Mouse (Mus musculus): Measurements from ENCODE around the gene Meis1. TPM values are rescaled to one million over a fixed set of nuclear protein-coding genes. Genes with fewer than 3 reads are reported as not detected.
A peak's percentile ranks its signal among the peaks of the same experiment; 100 is the strongest.

Gene Meis1
- polyA plus RNA-seq, 1 experiment from 2014 or later = 29.4 TPM

DNA sequence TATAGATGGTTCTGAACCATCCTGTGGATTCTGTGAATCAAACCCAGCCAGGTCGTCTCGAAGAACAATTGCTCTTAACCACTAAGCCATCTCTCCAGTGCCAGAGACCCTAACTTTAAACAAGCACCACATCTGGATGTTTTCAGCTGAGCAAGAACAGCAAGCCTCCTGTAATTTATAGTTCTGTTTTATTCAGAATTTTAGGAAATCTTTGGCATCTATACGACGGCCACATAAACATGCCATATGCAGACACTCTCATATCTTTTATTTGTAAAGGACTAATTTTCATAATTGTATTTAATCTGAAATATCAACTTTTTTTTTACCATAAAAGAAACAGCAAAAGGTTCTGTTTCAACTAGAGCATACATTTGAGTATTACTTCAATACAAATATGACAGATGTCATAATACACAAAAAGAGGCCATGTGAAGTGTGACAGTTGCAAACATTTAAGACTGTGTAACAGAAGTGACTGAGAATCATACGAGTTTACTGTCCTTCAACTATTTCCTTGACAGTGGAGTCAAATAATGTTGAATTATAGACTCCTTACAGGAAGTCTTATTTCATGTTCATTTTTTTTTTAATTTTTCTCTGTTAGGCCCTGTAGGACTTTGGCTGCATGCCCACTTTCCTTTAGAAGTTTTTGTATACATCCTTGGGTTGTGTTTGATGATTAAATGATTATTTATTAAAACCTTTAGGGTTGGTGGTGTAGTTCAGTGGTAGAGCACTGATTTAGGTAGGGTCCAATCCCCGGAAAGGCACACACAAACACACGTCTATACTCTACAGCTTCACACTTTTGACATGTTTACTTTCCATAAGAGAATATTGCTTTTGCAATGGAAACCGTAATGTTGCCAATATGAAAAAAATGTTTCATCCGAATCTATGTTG, 13.5 kb downstream of the Meis1 start:
- no peak for ATAC-seq (replicated peaks)
- Histone ChIP-seq H3K4me3 (no peak overlapping the region), H3K36me3 (no peaks in the 10 kb centered on the region), H3K27me3 (peaks cover 19% of the 10 kb centered on the region; the same call in 1 of the 2 replicates), H3K4me1 (peaks cover 13% of the 10 kb centered on the region), H3K4me2 (replicated peaks) (no peak overlapping the region), H3K27ac (replicated peaks) (no peak overlapping the region), H3K9me3 (no peaks in the 10 kb centered on the region), H3K9ac (replicated peaks) (no peak overlapping the region)
- 86% methylated on average over 9 of the region's 9 CpGs for WGBS

DNA sequence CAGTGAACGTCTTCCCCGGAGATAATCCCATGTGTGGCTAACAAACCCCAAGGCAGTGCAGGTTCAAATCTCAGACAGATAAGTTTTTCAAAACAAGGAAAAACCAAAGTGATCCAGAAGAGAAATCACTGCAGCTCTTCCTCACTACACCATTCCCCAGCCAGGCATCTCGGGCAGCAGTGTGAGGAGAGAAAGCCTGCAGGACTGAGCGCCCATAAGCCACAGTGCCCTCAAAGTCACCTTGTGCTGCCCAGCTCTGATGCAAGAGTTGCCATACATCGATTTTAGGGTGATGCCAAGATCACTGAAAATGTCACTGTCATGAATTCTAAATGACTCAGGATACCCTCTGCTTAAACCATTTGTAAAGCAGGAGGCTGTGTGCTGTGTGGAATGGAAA, 15.7 kb downstream of the Meis1 start:
- Histone ChIP-seq H3K4me2 (replicated peaks) (no peak overlapping the region), H3K4me1 (peaks cover 8% of the 10 kb centered on the region), H3K36me3 (no peaks in the 10 kb centered on the region), H3K9me3 (no peaks in the 10 kb centered on the region), H3K9ac (replicated peaks) (no peak overlapping the region), H3K4me3 (no peak overlapping the region), H3K27me3 (peaks cover 9% of the 10 kb centered on the region; the same call in 1 of the 2 replicates), H3K27ac (replicated peaks) (no peak overlapping the region)
- WGBS = 46% methylated on average over 5 of the region's 5 CpGs
- no peak for ATAC-seq (replicated peaks)

DNA sequence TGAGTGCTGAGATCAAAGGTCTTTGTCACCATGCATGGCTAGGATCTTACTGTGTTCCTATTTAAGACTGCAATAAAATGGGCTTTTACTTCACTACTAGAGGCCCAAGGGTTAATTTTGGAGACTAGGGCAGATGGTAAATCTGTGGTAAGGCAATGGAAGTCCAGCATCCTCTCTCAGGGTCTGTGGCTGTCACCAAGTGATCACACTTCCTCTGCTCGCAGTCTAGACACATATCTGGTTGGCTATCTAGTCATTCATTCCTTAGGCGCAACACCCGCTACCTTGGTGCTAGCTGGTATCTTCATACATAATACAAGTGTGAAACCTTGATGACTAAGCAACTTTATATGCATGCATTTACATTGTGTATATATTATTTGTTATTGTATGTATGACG, 22.0 kb downstream of the Meis1 start:
- Histone ChIP-seq H3K4me2 (replicated peaks) (no peak overlapping the region), H3K27me3 (no peaks in the 10 kb centered on the region), H3K9me3 (no peaks in the 10 kb centered on the region), H3K9ac (replicated peaks) (no peak overlapping the region), H3K36me3 (peaks cover 6% of the 10 kb centered on the region; the same call in 1 of the 2 replicates), H3K27ac (replicated peaks) (no peak overlapping the region), H3K4me3 (no peak overlapping the region), H3K4me1 (no peaks in the 10 kb centered on the region)
- 94% methylated on average over 4 of the region's 4 CpGs for WGBS
- ATAC-seq (replicated peaks) = no peak

DNA sequence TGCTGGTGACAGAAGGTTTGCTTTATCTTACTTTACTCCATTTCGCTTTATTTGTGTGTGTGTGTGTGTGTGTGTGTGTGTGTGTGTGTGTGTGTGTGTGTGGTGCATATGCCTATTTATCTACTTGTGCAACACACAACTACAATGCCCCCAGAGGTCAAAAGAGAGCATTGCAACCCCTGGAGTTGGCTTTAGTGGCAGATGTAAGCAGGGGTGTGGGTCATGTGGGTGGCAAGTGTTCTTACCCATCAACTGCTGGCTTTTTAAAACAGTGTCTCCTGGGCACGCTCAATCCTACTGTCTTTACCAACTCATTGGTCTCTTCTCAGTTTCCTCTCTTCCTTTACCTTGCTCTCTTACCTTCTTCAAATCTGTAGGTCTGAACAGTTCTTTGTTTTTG, 22.5 kb downstream of the Meis1 start:
- H3K9me3 ChIP-seq = no peaks in the 10 kb centered on the region
- H3K4me2 ChIP-seq (replicated peaks) = no peak overlapping the region
- ATAC-seq (replicated peaks) = no peak
- H3K27ac ChIP-seq (replicated peaks) = no peak overlapping the region
- WGBS = 89% methylated on average over 2 of the region's 2 CpGs
- H3K27me3 ChIP-seq = no peaks in the 10 kb centered on the region
- H3K9ac ChIP-seq (replicated peaks) = no peak overlapping the region
- H3K36me3 ChIP-seq = peaks cover 6% of the 10 kb centered on the region; the same call in 1 of the 2 replicates
- H3K4me3 ChIP-seq = no peak overlapping the region
- peaks cover under 1% of the 10 kb centered on the region; the same call in 1 of the 2 replicates for H3K4me1 ChIP-seq

DNA sequence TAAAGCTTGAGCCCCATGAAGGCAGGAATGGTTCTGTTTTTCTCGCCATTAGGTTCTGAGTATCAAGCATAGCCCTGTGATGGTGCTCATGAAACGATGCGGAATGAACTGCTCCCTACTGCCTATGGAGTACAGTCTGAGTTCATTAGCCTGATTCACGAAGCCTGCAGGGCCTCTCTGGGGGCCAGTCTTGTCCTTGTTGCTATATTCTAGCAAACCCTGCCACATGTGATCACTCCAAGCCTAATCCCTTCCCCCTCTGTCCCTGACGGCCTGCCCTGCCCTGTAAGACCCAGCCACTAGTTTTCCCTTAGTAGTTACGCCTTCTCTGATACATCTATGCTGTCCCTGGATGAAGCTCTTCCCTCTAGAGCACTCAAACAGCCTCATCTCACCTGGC, 26.0 kb downstream of the Meis1 start:
- ATAC-seq (replicated peaks) = no peak
- Histone ChIP-seq H3K36me3 (peaks cover 7% of the 10 kb centered on the region; the same call in 1 of the 2 replicates), H3K4me2 (replicated peaks) (no peak overlapping the region), H3K27me3 (no peaks in the 10 kb centered on the region), H3K4me1 (peaks cover 25% of the 10 kb centered on the region), H3K9ac (replicated peaks) (no peak overlapping the region), H3K9me3 (no peaks in the 10 kb centered on the region), H3K4me3 (no peak overlapping the region), H3K27ac (replicated peaks) (no peak overlapping the region)
- WGBS = 66% methylated on average over 6 of the region's 6 CpGs

DNA sequence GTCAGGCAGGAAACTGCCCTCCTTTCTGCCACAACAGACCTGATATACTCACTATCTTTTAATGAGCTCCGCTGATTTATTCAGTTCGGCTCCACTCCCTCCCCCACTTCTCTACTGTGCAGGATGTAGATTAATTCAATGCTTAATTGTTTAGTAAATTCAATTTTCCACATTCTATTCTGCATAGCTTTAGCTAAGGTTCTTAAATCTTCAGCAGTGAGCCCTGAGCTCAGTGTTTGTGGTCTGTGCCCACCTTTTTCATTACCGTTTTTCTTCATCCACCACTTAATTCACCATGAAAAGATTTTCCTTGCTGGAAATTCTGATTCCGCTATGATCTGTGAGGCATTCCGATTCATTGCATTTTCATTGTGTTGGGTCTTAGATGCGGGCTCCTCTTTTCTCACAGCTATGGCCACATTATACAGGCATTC, 28.5 kb downstream of the Meis1 start:
- ATAC-seq (replicated peaks) = peak; percentile 74
- no peaks in the 10 kb centered on the region for H3K9me3 ChIP-seq
- 10% methylated on average over 6 of the region's 6 CpGs for WGBS
- H3K4me1 ChIP-seq = peaks cover 25% of the 10 kb centered on the region
- peaks cover 8% of the 10 kb centered on the region; the same call in 1 of the 2 replicates for H3K36me3 ChIP-seq
- no peak overlapping the region for H3K4me3 ChIP-seq
- H3K9ac ChIP-seq (replicated peaks) = no peak overlapping the region; the same call in 1 of the 2 replicates
- peak overlapping the region; percentile 38 for H3K27ac ChIP-seq (replicated peaks)
- peak overlapping the region; percentile 22; the same call in 1 of the 2 replicates for H3K4me2 ChIP-seq (replicated peaks)
- no peaks in the 10 kb centered on the region for H3K27me3 ChIP-seq

DNA sequence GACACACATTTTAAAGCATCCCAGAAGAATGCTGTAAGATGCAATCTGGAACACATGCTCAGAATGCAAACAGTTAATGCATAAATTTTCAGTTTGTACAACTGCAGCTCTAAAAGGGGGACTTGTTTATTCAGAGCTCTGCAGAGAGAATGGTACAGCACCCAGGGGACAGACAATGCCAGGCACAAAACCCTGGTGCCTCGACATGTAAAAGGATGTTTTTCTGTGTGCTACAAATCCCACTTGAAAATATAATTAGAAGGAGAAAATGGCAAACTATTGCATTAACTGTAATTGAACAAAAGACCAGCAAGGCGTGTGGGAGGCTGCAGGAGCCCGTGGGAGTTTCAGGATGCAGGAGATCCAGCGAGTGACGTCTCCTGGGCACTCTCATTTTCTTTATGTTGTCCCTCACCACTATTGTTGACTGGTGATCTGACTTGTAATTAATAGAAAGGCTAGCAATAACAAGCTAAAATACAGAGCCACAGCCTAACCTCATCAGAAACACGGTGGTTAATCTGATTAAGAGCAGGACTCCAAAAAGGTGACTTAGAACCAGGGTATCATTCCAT, 29.0 kb downstream of the Meis1 start:
- Histone ChIP-seq H3K27ac (replicated peaks) (peak overlapping the region; percentile 38), H3K9ac (replicated peaks) (no peak overlapping the region; the same call in 1 of the 2 replicates), H3K4me2 (replicated peaks) (peak overlapping the region; percentile 22; the same call in 1 of the 2 replicates), H3K4me3 (no peak overlapping the region), H3K4me1 (peaks cover 25% of the 10 kb centered on the region), H3K36me3 (peaks cover 8% of the 10 kb centered on the region; the same call in 1 of the 2 replicates), H3K9me3 (no peaks in the 10 kb centered on the region), H3K27me3 (no peaks in the 10 kb centered on the region)
- 5% methylated on average over 6 of the region's 6 CpGs for WGBS
- ATAC-seq (replicated peaks) = peak; percentile 50

DNA sequence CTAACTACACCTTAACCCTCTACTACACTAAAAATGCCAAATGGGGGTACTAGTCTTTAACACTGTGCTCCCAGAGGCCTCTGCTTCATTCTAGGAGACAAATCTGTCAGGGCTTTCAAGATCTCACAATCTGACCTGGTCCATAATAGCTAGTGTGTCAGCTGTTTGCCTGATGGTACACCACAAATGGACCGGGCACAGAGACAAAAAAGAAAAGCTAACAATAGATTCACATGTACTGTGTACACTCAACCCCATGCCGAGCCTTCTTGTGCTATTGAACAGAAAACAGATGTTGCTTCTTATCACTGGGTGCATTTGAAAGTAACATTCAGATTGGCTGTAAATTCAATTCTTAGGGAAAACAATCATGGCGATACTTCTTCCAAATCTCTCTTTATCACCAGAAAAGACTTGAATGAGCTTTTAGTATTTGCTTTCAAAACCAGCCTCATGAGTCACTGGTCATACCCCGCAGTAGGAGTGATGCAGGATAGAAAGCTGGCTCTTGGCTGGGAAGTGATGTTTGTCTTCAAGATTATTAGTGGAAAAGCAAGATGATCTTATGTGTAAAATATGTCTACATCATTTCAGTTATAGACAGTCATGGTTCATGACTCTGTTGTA, 30.0 kb downstream of the Meis1 start:
- H3K27me3 ChIP-seq = no peaks in the 10 kb centered on the region
- no peak overlapping the region for H3K4me2 ChIP-seq (replicated peaks)
- peaks cover 25% of the 10 kb centered on the region for H3K4me1 ChIP-seq
- H3K4me3 ChIP-seq = no peak overlapping the region
- H3K9ac ChIP-seq (replicated peaks) = no peak overlapping the region
- no peak overlapping the region for H3K27ac ChIP-seq (replicated peaks)
- 37% methylated on average over 4 of the region's 4 CpGs for WGBS
- no peaks in the 10 kb centered on the region for H3K9me3 ChIP-seq
- peaks cover 3% of the 10 kb centered on the region; the same call in 1 of the 2 replicates for H3K36me3 ChIP-seq
- ATAC-seq (replicated peaks) = no peak

DNA sequence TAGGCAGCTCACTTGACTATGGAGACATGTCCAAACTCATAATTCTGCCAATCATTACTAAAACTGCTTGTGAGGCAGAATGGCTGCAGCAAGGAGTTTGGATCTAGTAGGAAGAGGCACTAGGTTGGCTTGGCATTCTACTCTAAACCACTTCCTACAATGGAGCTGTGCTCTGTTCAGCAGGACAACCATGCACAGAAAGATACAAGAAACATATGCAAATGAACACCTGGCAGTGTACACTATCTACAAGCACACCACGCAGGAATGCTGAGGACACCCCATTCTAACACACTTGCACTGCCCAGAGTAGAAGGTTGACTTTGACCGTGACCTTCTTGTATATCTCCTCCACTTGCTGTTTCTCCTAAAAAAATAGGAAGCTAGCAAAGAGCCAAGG, 35.0 kb downstream of the Meis1 start:
- Histone ChIP-seq H3K9me3 (no peaks in the 10 kb centered on the region), H3K4me1 (peaks cover 6% of the 10 kb centered on the region), H3K4me3 (no peak overlapping the region), H3K4me2 (replicated peaks) (no peak overlapping the region), H3K27ac (replicated peaks) (no peak overlapping the region), H3K36me3 (peaks cover 3% of the 10 kb centered on the region; the same call in 1 of the 2 replicates), H3K27me3 (no peaks in the 10 kb centered on the region), H3K9ac (replicated peaks) (no peak overlapping the region)
- no peak for ATAC-seq (replicated peaks)
- WGBS = 77% methylated on average over 2 of the region's 2 CpGs

DNA sequence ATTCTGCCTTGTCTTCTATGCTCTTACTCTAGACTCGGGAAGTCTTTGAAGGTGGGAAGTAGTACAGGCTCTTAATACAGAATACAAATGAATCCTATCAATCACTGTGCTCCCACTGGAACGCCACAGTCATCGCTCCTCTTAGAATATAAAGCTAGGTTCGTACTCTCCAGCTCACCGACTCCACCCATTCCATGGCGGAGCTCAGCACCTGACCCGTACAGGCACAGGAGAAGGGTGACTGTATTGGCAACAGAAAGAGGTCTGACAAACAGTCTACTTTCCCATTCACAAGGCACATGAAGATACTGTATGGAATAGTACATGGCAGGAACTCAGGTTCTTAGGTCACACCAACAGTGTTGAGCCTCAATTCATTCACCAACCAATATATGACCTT, 35.5 kb downstream of the Meis1 start:
- no peak overlapping the region for H3K27ac ChIP-seq (replicated peaks)
- no peak overlapping the region for H3K4me3 ChIP-seq
- no peak overlapping the region for H3K4me2 ChIP-seq (replicated peaks)
- peaks cover 3% of the 10 kb centered on the region; the same call in 1 of the 2 replicates for H3K36me3 ChIP-seq
- 74% methylated on average over 7 of the region's 7 CpGs for WGBS
- H3K9me3 ChIP-seq = no peaks in the 10 kb centered on the region
- peaks cover 6% of the 10 kb centered on the region for H3K4me1 ChIP-seq
- no peaks in the 10 kb centered on the region for H3K27me3 ChIP-seq
- H3K9ac ChIP-seq (replicated peaks) = no peak overlapping the region
- no peak for ATAC-seq (replicated peaks)

DNA sequence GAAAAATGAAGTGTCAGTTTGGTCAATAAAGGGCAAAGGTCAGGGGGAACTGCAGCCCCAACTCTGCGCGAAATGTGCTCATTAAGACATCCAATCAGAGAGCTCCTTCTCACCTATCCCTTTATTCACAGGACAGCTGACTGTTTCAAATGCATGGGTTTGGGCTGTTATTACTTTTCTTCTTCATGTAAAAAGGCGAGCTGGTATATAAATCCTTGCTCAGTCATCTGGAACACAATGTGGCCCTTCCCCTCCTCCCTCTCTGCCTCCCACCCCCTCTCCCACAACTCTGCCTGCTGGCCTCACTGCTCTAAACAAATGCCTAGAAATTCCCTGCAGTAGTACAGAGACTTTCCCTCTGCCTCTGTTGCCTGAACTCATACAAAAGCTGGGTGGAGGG, 36.5 kb downstream of the Meis1 start:
- ATAC-seq (replicated peaks) = peak; percentile 38; the same call in 1 of the 2 replicates
- H3K36me3 ChIP-seq = no peaks in the 10 kb centered on the region
- no peak overlapping the region for H3K27ac ChIP-seq (replicated peaks)
- no peaks in the 10 kb centered on the region for H3K9me3 ChIP-seq
- no peaks in the 10 kb centered on the region for H3K27me3 ChIP-seq
- no peak overlapping the region for H3K9ac ChIP-seq (replicated peaks)
- no peak overlapping the region for H3K4me3 ChIP-seq
- WGBS = 12% methylated on average over 3 of the region's 3 CpGs
- no peak overlapping the region for H3K4me2 ChIP-seq (replicated peaks)
- H3K4me1 ChIP-seq = peaks cover 6% of the 10 kb centered on the region

DNA sequence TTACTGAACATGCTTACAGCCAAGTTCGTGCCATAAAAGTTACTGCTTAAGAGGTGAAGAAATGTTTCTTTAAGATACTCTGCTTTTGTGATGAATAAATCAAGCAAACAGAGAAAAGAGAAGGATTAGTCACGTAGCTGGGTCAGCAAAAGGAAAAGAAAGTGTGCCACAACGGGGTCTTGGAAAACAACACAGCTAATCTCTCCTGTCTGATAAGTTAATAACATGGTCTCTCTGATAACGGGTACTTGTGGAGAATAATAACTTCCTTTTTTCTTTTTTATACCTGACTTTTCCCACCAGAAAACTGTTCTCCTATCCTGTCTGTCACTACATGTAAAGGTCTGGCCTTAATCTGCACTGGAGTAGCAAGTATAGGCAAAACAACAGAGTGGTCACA, 37.4 kb downstream of the Meis1 start:
- Histone ChIP-seq H3K36me3 (no peaks in the 10 kb centered on the region), H3K4me1 (peaks cover 6% of the 10 kb centered on the region), H3K9me3 (no peaks in the 10 kb centered on the region), H3K27ac (replicated peaks) (no peak overlapping the region), H3K27me3 (no peaks in the 10 kb centered on the region), H3K4me3 (no peak overlapping the region), H3K9ac (replicated peaks) (no peak overlapping the region), H3K4me2 (replicated peaks) (no peak overlapping the region)
- 18% methylated on average over 4 of the region's 4 CpGs for WGBS
- no peak for ATAC-seq (replicated peaks)

Data from forebrain, embryonic 15.5 days (tissue).